Mouse (Mus musculus): ENCODE measurements around the gene Dnaaf5.

- no peak for TF ChIP-seq POLR2A (IDR thresholded peaks at IDR 0.05; ENCODE audit: low read depth, low read length)
- TF ChIP-seq CTCF (IDR thresholded peaks at IDR 0.05; ENCODE audit: extremely low read depth, insufficient read depth, insufficient read length, insufficient replicate concordance), result no peak
These were observed 61.8 kb downstream of the Dnaaf5 start for GRCm38 (mm10) chr5:139211737-139212385.
